Mouse (Mus musculus) cerebellum, adult 8-10 months (tissue): ENCODE results near the gene Wdr93.

Experiments
- DNase-seq: peaks from one replicate; pipeline ENCODE4 v3.0.0; 2022

The Wdr93 gene

DNA sequence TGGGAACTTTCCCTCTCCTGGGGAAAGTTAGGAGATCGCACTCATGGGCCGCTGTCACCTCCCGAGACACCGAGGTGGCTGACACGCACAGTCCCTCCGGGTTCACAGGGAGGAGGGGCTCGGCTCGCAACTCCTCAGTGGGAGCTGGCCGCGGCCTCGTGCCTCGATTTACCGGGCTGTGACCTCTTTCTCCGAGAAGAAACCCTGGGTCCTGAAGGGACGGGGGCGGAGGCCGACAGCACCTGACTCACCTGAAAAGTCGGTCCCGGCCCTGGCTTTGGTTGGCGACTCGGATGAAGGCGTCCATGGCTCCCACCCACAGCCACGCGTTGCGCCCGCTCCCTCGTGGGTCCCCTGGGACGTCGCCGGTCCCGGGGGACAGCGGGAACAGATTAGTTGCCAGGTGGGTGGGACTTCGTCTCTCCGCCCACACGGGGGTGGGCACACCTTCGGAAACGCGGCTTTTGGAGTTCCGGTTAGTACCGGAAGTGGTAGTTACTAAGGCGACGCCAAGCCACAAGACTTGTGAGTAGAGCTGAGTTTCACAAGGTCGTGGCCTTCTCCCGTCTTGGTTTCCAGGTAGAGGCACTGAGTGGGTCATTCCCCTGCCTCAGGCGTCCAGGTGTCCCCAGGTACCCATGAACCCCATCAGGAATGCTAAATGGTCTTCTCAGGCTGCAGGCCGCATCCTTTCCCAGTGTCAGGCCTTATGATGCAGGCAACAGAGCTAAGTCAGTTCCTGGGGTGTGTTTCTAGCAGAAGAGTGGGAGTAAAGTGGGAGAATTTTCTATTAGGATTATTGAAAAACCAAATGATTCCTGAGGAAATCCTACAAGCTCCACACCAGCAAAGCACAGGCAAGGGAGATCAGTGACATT, at the start of gene Wdr93, which contains the start of gene Pex11a:
Gene Wdr93, plus strand, starts transcription at position 505 of the 878 bp plus-strand sequence.
Gene Pex11a, minus strand, starts transcription at position 473 of the 878 bp plus-strand sequence.
- DNase-seq, result peak; percentile 63

GRCm38 (mm10) chr7:79696495-79696894, 46.5 kb upstream of the Wdr93 start:
- no peak for DNase-seq

DNA sequence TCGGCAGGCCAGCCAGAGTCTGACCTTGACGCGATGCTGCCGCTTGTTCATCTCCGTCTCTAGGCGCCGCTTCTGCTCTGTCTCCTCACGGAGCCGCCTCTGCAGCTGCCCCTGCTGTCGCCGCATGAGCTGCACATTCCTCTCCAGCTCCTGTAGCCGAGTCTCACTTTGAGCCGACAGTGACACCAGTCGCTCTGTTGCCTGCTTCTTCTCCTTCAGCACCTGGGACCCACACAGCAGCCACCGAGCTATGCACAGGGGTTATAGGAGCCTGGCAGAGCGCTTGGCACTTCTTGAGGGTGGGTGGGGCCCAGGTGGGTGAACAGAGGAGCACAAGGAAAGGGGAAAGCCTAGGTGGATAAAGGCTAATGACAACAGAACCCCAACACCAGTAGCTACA, 40.2 kb upstream of the Wdr93 start:
- no peak for DNase-seq

GRCm38 (mm10) chr7:79705210-79705609, 37.8 kb upstream of the Wdr93 start:
- no peak for DNase-seq

DNA sequence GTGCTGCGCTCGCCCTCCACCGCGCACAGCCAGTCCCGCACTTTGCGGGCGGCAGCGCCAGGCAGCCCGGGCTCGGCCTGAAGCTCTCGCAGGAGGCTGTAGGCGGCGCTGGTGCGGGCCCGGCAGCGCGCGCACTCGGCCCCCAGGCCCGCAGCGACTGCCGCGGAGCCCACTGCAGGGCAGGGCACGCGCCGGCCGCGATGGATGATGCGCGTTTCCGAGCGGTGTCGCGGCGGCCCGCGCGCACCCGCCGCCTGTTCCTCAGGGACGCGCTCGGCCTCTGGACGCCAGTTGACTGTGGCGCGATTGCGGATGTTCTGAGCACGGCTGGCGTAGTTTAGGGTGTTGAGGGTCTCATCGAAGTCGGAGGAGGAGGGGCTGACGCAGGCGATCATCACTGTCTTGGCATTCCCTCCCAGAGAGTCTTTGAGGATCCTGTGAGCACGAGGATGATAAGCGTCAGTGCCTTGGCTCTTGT, 32.8 kb upstream of the Wdr93 start:
- DNase-seq, result peak; percentile 49

- DNase-seq, result no peak
Observed at GRCm38 (mm10) chr7:79710831-79711230, 32.1 kb upstream of the Wdr93 start.

DNA sequence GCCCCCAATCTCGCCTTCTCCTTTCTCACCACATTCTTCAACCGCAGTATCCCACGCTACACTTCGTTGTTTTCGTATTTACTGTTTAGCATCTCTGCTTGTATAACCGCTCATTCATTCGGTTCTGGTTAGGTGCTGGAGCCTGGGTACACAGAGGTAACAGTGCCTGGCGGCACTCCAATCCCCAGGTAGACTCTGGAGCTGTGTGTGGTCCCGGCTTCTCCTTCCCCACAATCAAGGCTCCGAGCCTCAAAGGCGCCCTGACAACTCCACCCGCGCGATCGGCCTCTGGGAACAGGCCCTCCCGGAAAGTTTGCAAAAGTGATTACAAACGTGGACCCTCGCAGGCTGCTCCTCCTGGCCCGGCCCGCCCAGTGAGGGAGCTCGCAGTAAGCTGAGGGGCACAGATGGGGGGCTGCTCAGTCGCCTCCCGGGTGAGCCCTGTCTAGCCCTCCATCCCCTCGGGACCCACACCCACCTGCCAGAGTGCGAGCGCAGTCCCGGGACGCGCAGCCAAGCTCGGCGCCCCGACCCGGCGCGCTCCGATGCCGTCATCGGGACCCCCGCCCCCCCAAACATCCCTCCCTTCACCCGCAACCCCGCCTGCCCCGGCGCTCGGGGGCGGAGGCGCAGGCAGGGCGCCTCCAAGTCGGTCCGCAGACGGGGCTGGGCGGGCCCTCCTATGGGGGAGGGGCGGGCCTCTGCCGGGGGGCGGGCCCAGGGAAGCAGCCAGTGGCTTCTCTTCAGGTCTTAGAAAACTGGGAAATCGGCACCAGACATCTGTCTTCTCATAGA, 27.6 kb upstream of the Wdr93 start, which contains the start of gene Kif7:
Gene Kif7, minus strand, starts transcription at position 534 of the 795 bp plus-strand sequence.
- no peak for DNase-seq

DNA sequence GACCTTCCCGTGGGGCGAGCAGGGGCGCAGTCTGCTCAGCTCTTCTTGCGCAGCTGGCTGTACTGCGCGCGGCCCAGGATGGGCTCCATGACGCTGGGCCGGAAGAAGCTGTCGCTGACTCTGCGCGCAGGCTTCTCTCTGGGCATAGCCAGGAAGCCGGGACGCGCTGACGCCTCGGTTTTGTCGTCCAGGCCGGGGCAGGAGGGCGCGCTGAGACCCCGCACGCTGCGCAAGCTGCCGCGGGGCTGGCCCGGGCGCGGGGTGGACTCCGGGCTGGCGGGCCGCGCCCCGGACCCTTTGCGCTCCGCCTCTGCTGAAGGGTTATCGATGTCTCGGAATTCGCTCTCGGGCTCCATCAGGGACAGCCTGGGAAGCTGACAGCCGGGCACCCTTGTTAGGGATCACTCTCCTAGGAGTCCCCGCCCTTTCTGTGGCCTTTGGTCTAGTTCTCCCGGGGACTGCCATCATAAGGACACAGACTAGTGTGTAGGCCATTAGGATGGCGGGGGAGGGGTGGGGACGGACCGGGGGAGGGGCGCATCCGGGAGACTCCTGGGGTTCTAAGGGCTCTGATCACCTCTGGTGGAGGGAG, 21.5 kb upstream of the Wdr93 start:
- no peak for DNase-seq

DNA sequence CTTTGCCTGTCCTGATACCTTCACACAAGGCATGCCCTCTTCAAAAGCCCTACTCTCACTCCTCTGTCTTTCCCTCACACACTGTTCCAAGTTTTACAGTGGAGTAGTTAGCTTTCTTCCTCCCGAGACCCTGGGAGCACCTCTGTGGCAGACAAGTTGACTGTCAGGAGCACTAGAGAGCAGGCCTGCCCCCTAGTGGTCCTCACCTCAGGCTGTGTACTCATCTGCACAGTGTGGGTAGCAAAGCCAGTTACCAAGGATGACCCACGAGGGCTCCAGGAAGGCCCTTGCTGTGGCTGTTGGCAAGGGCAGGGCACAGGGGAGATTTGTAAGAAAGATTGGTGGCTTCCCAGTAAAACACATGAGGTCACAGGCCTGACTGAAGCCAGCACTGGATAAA, 15.9 kb upstream of the Wdr93 start:
- DNase-seq, result no peak

GRCm38 (mm10) chr7:79728219-79728618, 14.7 kb upstream of the Wdr93 start:
- DNase-seq, result peak; percentile 20

GRCm38 (mm10) chr7:79729169-79729568, 13.8 kb upstream of the Wdr93 start:
- DNase-seq, result peak; percentile 23

- DNase-seq, result no peak
Observed at GRCm38 (mm10) chr7:79729743-79730370, 13.1 kb upstream of the Wdr93 start.

DNA sequence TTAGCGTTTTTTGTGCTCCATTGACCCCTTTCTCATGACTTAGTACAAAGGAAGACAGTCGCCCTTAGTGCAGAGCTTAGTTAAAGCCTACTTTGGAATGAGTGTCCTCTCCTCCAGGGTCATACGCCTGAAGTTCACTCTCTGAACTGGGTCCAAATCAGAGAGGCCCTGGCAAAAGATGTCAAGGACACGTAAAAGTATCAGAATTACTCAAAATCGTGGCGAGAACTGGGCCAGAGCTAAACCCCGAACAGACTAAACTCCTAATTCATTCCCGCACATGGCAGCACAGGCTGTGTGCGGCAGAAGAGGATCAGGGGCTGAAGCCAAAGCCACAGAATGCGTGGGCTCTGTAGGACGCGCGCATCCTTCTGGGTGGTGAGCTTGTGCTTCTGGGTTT, 11.5 kb upstream of the Wdr93 start:
- DNase-seq, result no peak

DNA sequence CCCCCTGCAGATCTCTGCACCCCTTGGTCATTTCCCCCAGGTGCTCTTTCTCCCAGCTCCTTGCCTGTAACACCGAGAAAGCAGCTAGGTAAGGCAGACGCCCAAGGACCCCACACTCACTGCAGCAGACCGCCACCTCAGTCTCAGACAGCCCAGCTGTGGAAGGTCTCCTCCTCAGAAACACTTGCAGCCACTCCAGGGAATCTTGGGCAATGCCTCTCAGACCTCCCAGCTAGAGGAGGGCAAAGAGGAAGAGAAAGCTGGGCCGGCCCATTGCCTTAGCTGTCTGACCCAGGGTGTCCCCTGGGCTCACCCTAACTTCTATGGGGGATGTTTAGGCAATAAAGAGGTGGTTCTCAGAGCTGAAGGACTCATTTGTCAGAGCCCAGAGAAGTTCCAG, 10.3 kb upstream of the Wdr93 start, which contains the start of gene Plin1:
Gene Plin1, minus strand, starts transcription at position 282 of the 400 bp plus-strand sequence.
- DNase-seq, result no peak

GRCm38 (mm10) chr7:79734563-79734962, 8.4 kb upstream of the Wdr93 start:
- DNase-seq, result no peak

GRCm38 (mm10) chr7:79736511-79736910, 6.5 kb upstream of the Wdr93 start:
- no peak for DNase-seq

GRCm38 (mm10) chr7:79738913-79739312, 4.0 kb upstream of the Wdr93 start:
- DNase-seq, result no peak

GRCm38 (mm10) chr7:79740279-79740678, 2.7 kb upstream of the Wdr93 start:
- DNase-seq, result no peak

DNA sequence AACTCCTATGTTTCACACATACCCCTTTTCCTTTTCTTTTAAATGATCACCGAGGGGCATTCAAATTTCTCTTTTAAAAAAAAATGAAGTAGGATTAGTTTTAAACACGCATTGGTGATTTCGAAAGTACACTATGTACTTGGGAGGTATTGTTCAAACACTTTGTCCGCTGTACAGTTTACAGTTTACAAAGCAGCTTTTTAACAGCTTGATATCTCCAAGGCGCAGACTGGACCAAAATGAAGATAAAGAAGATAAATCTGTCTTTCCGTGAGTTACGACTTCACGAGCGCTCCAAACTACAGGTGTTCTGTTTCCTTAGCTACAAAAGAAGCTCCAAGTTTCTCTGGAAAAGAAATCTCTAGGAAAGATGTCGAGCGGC, 695 bp upstream of the Wdr93 start:
- DNase-seq, result no peak

- no peak for DNase-seq
Observed at GRCm38 (mm10) chr7:79744051-79744450, 1.1 kb downstream of the Wdr93 start.

GRCm38 (mm10) chr7:79744585-79744984, 1.6 kb downstream of the Wdr93 start:
- no peak for DNase-seq

- no peak for DNase-seq
Observed at GRCm38 (mm10) chr7:79747659-79748058, 4.7 kb downstream of the Wdr93 start.

- DNase-seq, result no peak
Observed at GRCm38 (mm10) chr7:79749511-79749910, 6.5 kb downstream of the Wdr93 start.
